Mouse (Mus musculus) embryonic facial prominence, embryonic 14.5 days (tissue): Measurements from ENCODE around the gene Vpreb3. TPM values are rescaled to one million over a fixed set of nuclear protein-coding genes. Genes with fewer than 3 reads are reported as not detected.

Source experiments
- ATAC-seq: fragments of 200-750 bp; cut with Nextera tagmentation; 2 replicates; pipeline ENCODE4 v1.8.0; 2017; ENCODE audit warnings: low read depth, moderate number of reproducible peaks, moderate TSS enrichment
- DNase-seq: peaks from one replicate; pipeline ENCODE4 v3.0.0-alpha.2; 2015; ENCODE audit warnings: low spot score
- H3K27ac ChIP-seq: fragments of 300-500 bp; sonication (generic); replicated peaks from 2 replicates; pipeline ENCODE4 v1.5.1; 2014; ENCODE audit warnings: low read depth, mild to moderate bottlenecking, low read length, moderate library complexity
- H3K27me3 ChIP-seq: fragments of 300-500 bp; sonication (generic); replicated peaks from 2 replicates; pipeline ENCODE4 v1.6.1; 2014; ENCODE audit warnings: low read length; ENCODE audit not compliant: control insufficient read depth, insufficient read depth
- H3K36me3 ChIP-seq: fragments of 300-500 bp; sonication (generic); 2 replicates; pipeline ENCODE4 v1.6.1; 2014; ENCODE audit warnings: low read length, mixed read lengths; ENCODE audit not compliant: control insufficient read depth, insufficient read depth
- H3K4me1 ChIP-seq: fragments of 300-500 bp; sonication (generic); 2 replicates; pipeline ENCODE4 v1.6.1; 2014; ENCODE audit warnings: antibody characterized with exemption, low read length; ENCODE audit not compliant: control insufficient read depth, insufficient read depth
- H3K4me2 ChIP-seq: fragments of 300-500 bp; sonication (generic); 2 replicates; pipeline ENCODE4 v1.6.1; 2014; ENCODE audit warnings: low read depth, mild to moderate bottlenecking, low read length, moderate library complexity, mixed read lengths
- H3K4me3 ChIP-seq: fragments of 300-500 bp; sonication (generic); 2 replicates; pipeline ENCODE4 v1.5.1; 2014; ENCODE audit warnings: low read depth, mild to moderate bottlenecking, low read length
- H3K9ac ChIP-seq: fragments of 300-500 bp; sonication (generic); 2 replicates; pipeline ENCODE4 v1.6.1; 2014; ENCODE audit warnings: low read depth, mild to moderate bottlenecking, low read length, moderate library complexity, mixed read lengths
- H3K9me3 ChIP-seq: fragments of 300-500 bp; sonication (generic); 2 replicates; pipeline ENCODE4 v1.6.1; 2016; ENCODE audit warnings: low read length; ENCODE audit not compliant: control insufficient read depth
- WGBS: fragments of 180-500 bp; shearing (Covaris S2); extraction: QIAGEN DNeasy Blood & Tissue Kit; methylation state at CpG from one replicate; pipeline ENCODE4 v1.1.7; 2014; 5-methylcytosine and 5-hydroxymethylcytosine counted together
- polyA plus RNA-seq: library from polyadenylated mRNA; unstranded; fragments of >200 nt; fragmentation: Nextera tagmentation; extraction: Ambion mirVana; gene quantifications from 2 replicates; pipeline ENCODE4 v1.2.1, GENCODE M21; 2014

Gene Vpreb3
- 1.1 and 1.4 TPM in 2 replicates for polyA plus RNA-seq

- 75% methylated on average over 15 of the region's 15 CpGs for WGBS
- no peak within 1 kb of the TSS for H3K4me2 ChIP-seq
These were observed at the start of gene Vpreb3 for GRCm38 (mm10) chr10:75942736-75943477. Vpreb3 (plus strand) TSS chr10:75943057.

GRCm38 (mm10) chr10:75893089-75893750 lies 49.6 kb upstream of the Vpreb3 start, which contains the start of gene Derl3:
Derl3 (plus strand) TSS chr10:75893413.
- no peak within 1 kb of the TSS; the same call in 1 of the 2 replicates for H3K27ac ChIP-seq
- peak; percentile 99 for ATAC-seq
- H3K4me3 ChIP-seq: peak within 1 kb of the TSS; percentile 38
- H3K9ac ChIP-seq: peak within 1 kb of the TSS; percentile 56
- H3K27me3 ChIP-seq: no peaks in the 10 kb centered on the region
- peaks cover 5% of the 10 kb centered on the region; the same call in 1 of the 2 replicates for H3K4me1 ChIP-seq
- no peaks in the 10 kb centered on the region for H3K9me3 ChIP-seq
- H3K36me3 ChIP-seq: peaks cover 34% of the 10 kb centered on the region
- DNase-seq: peak; percentile 99
- H3K4me2 ChIP-seq: peak within 1 kb of the TSS; percentile 76
- 2% methylated on average over 33 of the region's 51 CpGs for whole genome bisulfite sequencing

More at GRCm38 (mm10) chr10:75942736-75943477, at the start of gene Vpreb3:
- no peaks in the 10 kb centered on the region for H3K9me3 ChIP-seq
- H3K36me3 ChIP-seq: no peaks in the 10 kb centered on the region
- DNase-seq: no peak
- ATAC-seq: no peak
- no peaks in the 10 kb centered on the region for H3K27me3 ChIP-seq
- H3K9ac ChIP-seq: no peak within 1 kb of the TSS
- no peak within 1 kb of the TSS for H3K27ac ChIP-seq
- no peaks in the 10 kb centered on the region for H3K4me1 ChIP-seq
- no peak within 1 kb of the TSS for H3K4me3 ChIP-seq

GRCm38 (mm10) chr10:75894601-75895000 lies 48.3 kb upstream of the Vpreb3 start:
- WGBS: 77% methylated on average over 6 of the region's 6 CpGs
- H3K4me3 ChIP-seq: no peak overlapping the region
- H3K4me1 ChIP-seq: peaks cover 5% of the 10 kb centered on the region; the same call in 1 of the 2 replicates
- H3K9me3 ChIP-seq: no peaks in the 10 kb centered on the region
- DNase-seq (no peak), ATAC-seq (no peak)
- H3K27ac ChIP-seq: no peak overlapping the region
- no peak overlapping the region for H3K4me2 ChIP-seq
- peaks cover 41% of the 10 kb centered on the region for H3K36me3 ChIP-seq
- no peak overlapping the region for H3K9ac ChIP-seq
- H3K27me3 ChIP-seq: no peaks in the 10 kb centered on the region

GRCm38 (mm10) chr10:75895730-75896129 lies 47.1 kb upstream of the Vpreb3 start:
- Histone ChIP-seq H3K4me3 (no peak overlapping the region), H3K4me1 (peaks cover 5% of the 10 kb centered on the region; the same call in 1 of the 2 replicates), H3K9me3 (no peaks in the 10 kb centered on the region), H3K27me3 (no peaks in the 10 kb centered on the region), H3K36me3 (peaks cover 47% of the 10 kb centered on the region), H3K27ac (no peak overlapping the region), H3K4me2 (no peak overlapping the region), H3K9ac (no peak overlapping the region)
- ATAC-seq: no peak
- 92% methylated on average over 5 of the region's 5 CpGs for WGBS
- DNase-seq: no peak

DNA sequence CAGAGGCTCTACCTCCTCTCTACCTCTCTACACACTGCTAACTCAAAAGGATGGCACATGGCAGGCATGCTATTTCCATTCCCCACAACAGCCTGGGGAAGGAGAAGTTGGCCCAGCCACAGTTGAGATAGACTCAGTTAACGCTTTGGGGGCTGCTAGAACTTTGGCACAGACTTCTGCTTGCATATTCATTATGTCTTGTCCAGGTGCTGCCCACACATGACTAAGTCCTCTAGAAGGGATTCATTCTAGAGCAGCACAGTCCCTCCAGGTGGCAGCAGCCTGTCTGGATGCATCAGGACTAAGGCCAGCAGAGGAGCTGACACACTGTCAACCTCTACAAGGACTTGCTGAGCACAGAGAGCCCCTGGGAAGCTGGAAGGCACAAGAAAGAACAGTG lies 46.6 kb upstream of the Vpreb3 start:
- peaks cover 5% of the 10 kb centered on the region; the same call in 1 of the 2 replicates for H3K4me1 ChIP-seq
- no peak overlapping the region for H3K4me3 ChIP-seq
- ATAC-seq (no peak), DNase-seq (no peak)
- H3K36me3 ChIP-seq: peaks cover 52% of the 10 kb centered on the region
- H3K9me3 ChIP-seq: no peaks in the 10 kb centered on the region
- WGBS: 100% methylated on average over 1 of the region's 1 CpGs
- no peak overlapping the region for H3K4me2 ChIP-seq
- H3K27me3 ChIP-seq: no peaks in the 10 kb centered on the region
- H3K27ac ChIP-seq: no peak overlapping the region
- no peak overlapping the region for H3K9ac ChIP-seq

DNA sequence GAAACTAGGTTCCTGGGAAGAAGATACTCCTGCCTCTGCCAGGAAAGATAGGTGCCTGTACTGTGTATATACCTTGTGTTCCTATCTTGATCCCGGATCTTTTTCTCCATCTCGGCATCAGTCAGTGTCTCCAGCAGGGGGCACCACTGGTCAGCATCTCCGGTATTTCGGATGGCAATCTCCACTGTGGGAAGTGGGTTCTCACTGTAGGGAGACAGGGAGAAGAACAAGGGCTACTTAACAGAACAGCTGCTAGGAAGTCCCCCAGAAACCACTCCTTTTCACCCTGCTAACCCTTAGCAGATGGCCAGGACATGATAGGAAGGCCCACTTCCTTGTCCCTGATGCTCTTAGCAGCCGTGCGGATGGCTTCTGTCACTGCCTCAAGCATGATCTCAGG lies 45.5 kb upstream of the Vpreb3 start:
- Histone ChIP-seq H3K4me1 (peaks cover 5% of the 10 kb centered on the region; the same call in 1 of the 2 replicates), H3K4me3 (no peak overlapping the region), H3K27ac (no peak overlapping the region), H3K4me2 (no peak overlapping the region), H3K36me3 (peaks cover 64% of the 10 kb centered on the region), H3K9ac (no peak overlapping the region), H3K9me3 (no peaks in the 10 kb centered on the region), H3K27me3 (no peaks in the 10 kb centered on the region)
- DNase-seq: peak; percentile 58
- no peak for ATAC-seq
- 40% methylated on average over 6 of the region's 6 CpGs for WGBS

DNA sequence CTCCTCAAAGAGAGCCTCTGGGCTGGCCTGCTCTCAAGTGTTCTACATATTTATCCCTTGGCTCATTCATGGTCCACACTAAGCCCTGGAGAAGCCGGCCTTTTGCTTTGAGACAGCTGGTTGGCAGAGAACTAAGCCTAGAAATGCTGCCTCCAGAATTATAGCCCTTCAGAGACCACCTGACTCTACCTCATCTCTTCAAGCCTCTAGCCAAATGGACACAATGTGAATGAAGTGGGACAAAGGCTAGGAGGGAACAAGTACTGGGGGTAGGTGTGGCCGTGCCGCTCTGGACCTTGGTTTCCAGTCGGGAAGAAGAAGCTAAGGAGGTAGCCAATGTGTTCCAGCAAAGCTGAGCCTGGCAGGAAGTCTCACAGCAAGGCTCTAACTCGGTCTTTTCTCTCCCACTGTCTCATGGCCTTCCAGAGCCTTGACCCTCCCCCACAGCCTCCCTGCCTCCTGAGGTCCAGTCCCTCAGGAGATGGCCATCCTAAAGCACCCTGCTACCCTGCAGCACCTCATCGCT lies 44.8 kb upstream of the Vpreb3 start:
- Histone ChIP-seq H3K9me3 (no peaks in the 10 kb centered on the region), H3K9ac (no peak overlapping the region), H3K36me3 (peaks cover 71% of the 10 kb centered on the region), H3K4me3 (no peak overlapping the region), H3K27ac (no peak overlapping the region), H3K27me3 (no peaks in the 10 kb centered on the region), H3K4me2 (no peak overlapping the region), H3K4me1 (peaks cover 5% of the 10 kb centered on the region; the same call in 1 of the 2 replicates)
- DNase-seq: no peak
- WGBS: 86% methylated on average over 6 of the region's 6 CpGs
- no peak for ATAC-seq

DNA sequence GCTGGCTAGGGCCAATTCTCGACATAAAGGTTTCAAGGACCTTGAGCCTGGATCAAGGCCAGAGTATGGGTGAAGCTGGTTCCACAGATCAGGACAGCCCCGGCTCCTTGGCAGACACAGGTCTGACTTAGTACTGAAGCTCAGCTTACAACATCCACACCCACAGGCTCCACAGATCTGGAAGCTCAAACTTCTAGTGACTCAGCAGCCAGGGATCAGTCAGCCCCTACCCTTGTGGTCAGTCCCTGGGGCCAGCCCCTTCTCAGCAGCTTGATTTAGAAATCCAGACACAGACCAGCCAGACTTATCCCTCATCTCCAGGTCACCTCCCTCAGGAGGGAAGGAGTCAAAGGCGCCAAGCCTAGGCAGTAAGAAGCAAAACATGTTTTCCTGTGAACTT lies 44.0 kb upstream of the Vpreb3 start:
- H3K36me3 ChIP-seq: peaks cover 78% of the 10 kb centered on the region
- WGBS: 71% methylated on average over 3 of the region's 3 CpGs

More for the DNA sequence above, 44.0 kb upstream of the Vpreb3 start:
- DNase-seq: peak; percentile 49
- no peaks in the 10 kb centered on the region for H3K27me3 ChIP-seq
- H3K9me3 ChIP-seq: no peaks in the 10 kb centered on the region
- H3K4me1 ChIP-seq: no peaks in the 10 kb centered on the region
- no peak overlapping the region for H3K4me3 ChIP-seq
- ATAC-seq: peak; percentile 53; the same call in 1 of the 2 replicates
- H3K4me2 ChIP-seq: no peak overlapping the region
- no peak overlapping the region for H3K9ac ChIP-seq
- H3K27ac ChIP-seq: no peak overlapping the region; the same call in 1 of the 2 replicates
